Mouse (Mus musculus) embryonic facial prominence, embryonic 14.5 days (tissue): Measurements from ENCODE around the gene Apobec2. TPM values are rescaled to one million over a fixed set of nuclear protein-coding genes. Genes with fewer than 3 reads are reported as not detected.
A peak's percentile ranks its signal among the peaks of the same experiment; 100 is the strongest.

Experiments
- ATAC-seq: fragments of 200-750 bp; cut with Nextera tagmentation; 2 replicates; pipeline ENCODE4 v1.8.0; 2017; ENCODE audit warnings: low read depth, moderate number of reproducible peaks, moderate TSS enrichment
- DNase-seq: peaks from one replicate; pipeline ENCODE4 v3.0.0-alpha.2; 2015; ENCODE audit warnings: low spot score
- H3K27ac ChIP-seq: fragments of 300-500 bp; sonication (generic); replicated peaks from 2 replicates; pipeline ENCODE4 v1.5.1; 2014; ENCODE audit warnings: low read depth, mild to moderate bottlenecking, low read length, moderate library complexity
- H3K27me3 ChIP-seq: fragments of 300-500 bp; sonication (generic); replicated peaks from 2 replicates; pipeline ENCODE4 v1.6.1; 2014; ENCODE audit warnings: low read length; ENCODE audit not compliant: control insufficient read depth, insufficient read depth
- H3K36me3 ChIP-seq: fragments of 300-500 bp; sonication (generic); 2 replicates; pipeline ENCODE4 v1.6.1; 2014; ENCODE audit warnings: low read length, mixed read lengths; ENCODE audit not compliant: control insufficient read depth, insufficient read depth
- H3K4me1 ChIP-seq: fragments of 300-500 bp; sonication (generic); 2 replicates; pipeline ENCODE4 v1.6.1; 2014; ENCODE audit warnings: antibody characterized with exemption, low read length; ENCODE audit not compliant: control insufficient read depth, insufficient read depth
- H3K4me2 ChIP-seq: fragments of 300-500 bp; sonication (generic); 2 replicates; pipeline ENCODE4 v1.6.1; 2014; ENCODE audit warnings: low read depth, mild to moderate bottlenecking, low read length, moderate library complexity, mixed read lengths
- H3K4me3 ChIP-seq: fragments of 300-500 bp; sonication (generic); 2 replicates; pipeline ENCODE4 v1.5.1; 2014; ENCODE audit warnings: low read depth, mild to moderate bottlenecking, low read length
- H3K9ac ChIP-seq: fragments of 300-500 bp; sonication (generic); 2 replicates; pipeline ENCODE4 v1.6.1; 2014; ENCODE audit warnings: low read depth, mild to moderate bottlenecking, low read length, moderate library complexity, mixed read lengths
- H3K9me3 ChIP-seq: fragments of 300-500 bp; sonication (generic); 2 replicates; pipeline ENCODE4 v1.6.1; 2016; ENCODE audit warnings: low read length; ENCODE audit not compliant: control insufficient read depth
- WGBS: fragments of 180-500 bp; shearing (Covaris S2); extraction: QIAGEN DNeasy Blood & Tissue Kit; methylation state at CpG from one replicate; pipeline ENCODE4 v1.1.7; 2014; 5-methylcytosine and 5-hydroxymethylcytosine counted together
- polyA plus RNA-seq: library from polyadenylated mRNA; unstranded; fragments of >200 nt; fragmentation: Nextera tagmentation; extraction: Ambion mirVana; gene quantifications from 2 replicates; pipeline ENCODE4 v1.2.1, GENCODE M21; 2014

The Apobec2 gene
- polyA plus RNA-seq, 1 experiment from 2014 or later: 104 TPM

DNA sequence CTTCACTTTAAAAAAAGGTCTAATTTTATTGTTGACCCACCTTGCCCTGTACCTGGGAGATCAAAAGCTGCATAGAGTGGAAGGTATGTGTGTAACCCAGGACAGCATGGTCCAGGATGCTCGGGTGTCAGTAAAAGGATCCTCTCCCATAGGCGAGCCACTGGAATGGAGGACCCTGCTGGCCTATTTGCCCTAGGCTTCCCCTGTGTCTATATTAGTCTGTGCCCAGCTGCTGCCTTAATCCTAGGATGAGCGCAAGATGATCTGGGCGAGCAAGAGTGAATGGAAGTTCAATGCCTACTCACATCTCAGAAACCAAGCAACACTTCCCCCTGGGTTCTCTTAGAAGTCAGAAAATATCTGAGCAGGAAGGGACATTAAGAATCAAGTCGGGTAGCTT is 1.7 kb downstream of the Apobec2 start:
- Histone ChIP-seq H3K4me1 (peaks cover 18% of the 10 kb centered on the region), H3K27ac (0 out of 2 replicates have a peak overlapping the region, but pooled peaks have one; percentile 42), H3K4me2 (no peak overlapping the region), H3K36me3 (no peaks in the 10 kb centered on the region), H3K9me3 (no peaks in the 10 kb centered on the region), H3K27me3 (no peaks in the 10 kb centered on the region), H3K9ac (no peak overlapping the region), H3K4me3 (no peak overlapping the region)
- WGBS: 60% methylated on average over 5 of the region's 5 CpGs
- no peak for ATAC-seq
- DNase-seq: peak; percentile 34

DNA sequence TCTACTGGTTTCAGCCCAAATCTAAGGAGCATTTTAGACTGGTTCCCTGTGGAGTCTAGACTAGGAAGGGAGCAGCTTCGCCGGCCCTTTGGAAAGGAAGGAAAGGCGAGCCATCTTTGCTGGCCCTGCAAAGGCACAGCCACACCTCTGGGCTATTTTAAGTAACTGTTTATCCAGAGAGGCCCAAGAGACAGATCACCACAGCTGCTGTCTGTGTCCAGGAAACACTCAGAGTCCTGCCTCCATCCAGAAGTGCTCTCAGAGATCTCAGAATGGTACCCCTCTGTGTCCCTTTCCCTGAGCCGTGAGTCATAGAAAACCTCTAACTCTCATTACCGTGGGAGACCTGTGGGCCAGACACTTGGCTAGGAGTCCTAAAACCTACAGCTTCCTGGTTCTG is 2.3 kb downstream of the Apobec2 start:
- Histone ChIP-seq H3K36me3 (no peaks in the 10 kb centered on the region), H3K27ac (peak overlapping the region; percentile 42), H3K27me3 (no peaks in the 10 kb centered on the region), H3K4me3 (no peak overlapping the region), H3K9ac (no peak overlapping the region), H3K4me1 (peaks cover 19% of the 10 kb centered on the region), H3K4me2 (no peak overlapping the region), H3K9me3 (no peaks in the 10 kb centered on the region)
- peak; percentile 35; the same call in 1 of the 2 replicates for ATAC-seq
- 18% methylated on average over 5 of the region's 5 CpGs for WGBS
- peak; percentile 65 for DNase-seq

DNA sequence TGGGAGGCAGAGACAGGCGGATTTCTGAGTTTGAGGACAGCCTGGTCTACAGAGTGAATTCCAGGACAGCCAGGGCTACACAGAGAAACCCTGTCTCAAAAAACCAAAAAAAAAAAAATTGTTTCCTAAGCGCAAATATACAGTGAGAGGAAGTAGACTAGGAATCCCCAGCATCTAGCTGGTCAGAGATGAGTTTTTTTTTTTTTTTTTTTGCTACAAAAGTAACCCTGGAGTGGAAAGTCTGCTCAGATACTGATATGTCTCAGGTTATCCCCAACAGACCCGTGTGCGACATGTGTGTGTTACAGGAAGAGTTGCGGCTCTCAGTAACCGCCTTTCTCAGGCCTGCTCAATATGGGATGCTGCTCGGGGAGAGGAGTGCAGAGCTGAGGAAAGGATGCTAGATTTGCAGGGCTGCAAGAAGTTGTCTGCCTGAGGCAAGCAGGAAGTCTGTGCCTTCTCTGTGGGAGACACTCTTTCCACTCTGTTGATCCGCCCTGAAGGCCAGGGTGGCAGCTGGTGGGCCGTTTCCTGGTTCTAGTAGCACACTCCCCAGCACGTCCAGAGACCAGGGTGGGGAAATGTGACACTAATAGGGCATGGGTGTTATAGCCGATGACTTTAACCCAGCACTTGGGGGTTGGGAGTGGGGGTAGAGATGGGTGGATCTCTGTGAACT is 4.7 kb downstream of the Apobec2 start:
- 46% methylated on average over 11 of the region's 11 CpGs for WGBS
- H3K4me1 ChIP-seq: peaks cover 19% of the 10 kb centered on the region

GRCm38 (mm10) chr17:48426991-48427750 is 5.6 kb downstream of the Apobec2 start:
- peaks cover 19% of the 10 kb centered on the region for H3K4me1 ChIP-seq
- H3K4me2 ChIP-seq: no peak overlapping the region
- no peak overlapping the region for H3K4me3 ChIP-seq
- ATAC-seq (no peak), DNase-seq (no peak)
- H3K36me3 ChIP-seq: no peaks in the 10 kb centered on the region
- no peaks in the 10 kb centered on the region for H3K9me3 ChIP-seq
- 48% methylated on average over 13 of the region's 13 CpGs for WGBS
- H3K27me3 ChIP-seq: no peaks in the 10 kb centered on the region
- H3K27ac ChIP-seq: no peak overlapping the region
- H3K9ac ChIP-seq: peak overlapping the region; percentile 19; the same call in 1 of the 2 replicates

More for the DNA sequence above, 4.7 kb downstream of the Apobec2 start:
- DNase-seq: no peak
- Histone ChIP-seq H3K9ac (no peak overlapping the region), H3K9me3 (no peaks in the 10 kb centered on the region), H3K27ac (no peak overlapping the region; the same call in 1 of the 2 replicates), H3K4me2 (no peak overlapping the region), H3K4me3 (no peak overlapping the region), H3K27me3 (no peaks in the 10 kb centered on the region), H3K36me3 (no peaks in the 10 kb centered on the region)
- ATAC-seq: no peak

DNA sequence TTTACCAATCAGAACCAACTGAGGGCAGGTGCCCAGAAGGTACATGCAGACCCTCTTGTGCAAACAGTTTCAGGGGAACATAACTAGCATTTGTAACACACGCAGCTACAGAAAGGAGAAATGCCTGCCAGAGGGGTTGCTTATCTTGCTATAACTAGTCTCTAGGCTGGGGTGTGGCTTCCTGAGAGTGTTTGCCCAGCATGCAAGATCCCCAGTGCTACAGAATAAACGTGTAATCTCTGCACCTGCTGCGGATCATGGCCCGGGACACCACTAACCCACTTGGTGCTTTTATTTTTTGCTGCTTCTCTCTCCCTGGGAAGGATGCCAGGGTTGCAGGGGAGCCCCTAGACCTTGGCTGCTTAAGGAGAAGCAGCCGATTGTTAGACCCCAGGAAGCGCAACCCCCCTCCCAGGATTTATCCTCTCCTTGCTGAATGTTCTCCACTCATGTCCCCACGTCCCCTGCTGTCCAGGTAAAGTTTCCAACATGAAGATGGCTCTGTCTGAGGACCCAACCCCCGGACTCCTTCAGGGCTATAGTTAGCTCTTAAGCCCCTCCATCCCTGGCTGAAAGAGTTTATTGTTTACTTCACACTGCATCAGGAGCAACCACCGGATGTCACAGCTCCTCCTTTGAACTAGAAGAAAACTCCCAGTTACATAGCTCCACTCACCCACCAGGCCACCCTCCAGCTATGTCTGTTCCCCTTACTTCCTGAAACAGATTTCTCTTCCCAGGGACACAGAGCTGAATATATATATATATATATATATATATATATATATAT is 6.7 kb downstream of the Apobec2 start:
- WGBS: 32% methylated on average over 9 of the region's 9 CpGs

GRCm38 (mm10) chr17:48424237-48424636 is 8.5 kb downstream of the Apobec2 start:
- no peak for DNase-seq
- H3K36me3 ChIP-seq: no peaks in the 10 kb centered on the region
- H3K4me3 ChIP-seq: no peak overlapping the region
- peaks cover 16% of the 10 kb centered on the region for H3K4me1 ChIP-seq
- no peak overlapping the region for H3K27ac ChIP-seq
- H3K9ac ChIP-seq: no peak overlapping the region
- H3K4me2 ChIP-seq: no peak overlapping the region
- H3K9me3 ChIP-seq: no peaks in the 10 kb centered on the region
- ATAC-seq: no peak
- no peaks in the 10 kb centered on the region for H3K27me3 ChIP-seq
- WGBS: 78% methylated on average over 9 of the region's 9 CpGs

More for the DNA sequence above, 6.7 kb downstream of the Apobec2 start:
- Histone ChIP-seq H3K36me3 (no peaks in the 10 kb centered on the region), H3K4me3 (no peak overlapping the region), H3K9me3 (no peaks in the 10 kb centered on the region), H3K27ac (no peak overlapping the region), H3K27me3 (no peaks in the 10 kb centered on the region), H3K4me2 (no peak overlapping the region), H3K9ac (no peak overlapping the region), H3K4me1 (peaks cover 19% of the 10 kb centered on the region)
- peak; percentile 51 for DNase-seq
- no peak; the same call in 1 of the 2 replicates for ATAC-seq

- no peaks in the 10 kb centered on the region for H3K9me3 ChIP-seq
- H3K36me3 ChIP-seq: peaks cover 16% of the 10 kb centered on the region; the same call in 1 of the 2 replicates
- H3K4me3 ChIP-seq: no peak overlapping the region
- no peaks in the 10 kb centered on the region for H3K4me1 ChIP-seq
- ATAC-seq: no peak
- DNase-seq: no peak
- no peak overlapping the region for H3K9ac ChIP-seq
- no peaks in the 10 kb centered on the region for H3K27me3 ChIP-seq
- WGBS: 69% methylated on average over 2 of the region's 2 CpGs
- H3K4me2 ChIP-seq: no peak overlapping the region
- no peak overlapping the region for H3K27ac ChIP-seq
Observed at GRCm38 (mm10) chr17:48419571-48419970, 13.2 kb downstream of the Apobec2 start.

- DNase-seq (no peak), ATAC-seq (no peak)
- WGBS: 75% methylated on average over 1 of the region's 1 CpGs
- no peak overlapping the region for H3K4me3 ChIP-seq
- no peaks in the 10 kb centered on the region for H3K9me3 ChIP-seq
- H3K27me3 ChIP-seq: no peaks in the 10 kb centered on the region
- peaks cover 17% of the 10 kb centered on the region; the same call in 1 of the 2 replicates for H3K36me3 ChIP-seq
- no peak overlapping the region for H3K27ac ChIP-seq
- no peak overlapping the region for H3K4me2 ChIP-seq
- no peaks in the 10 kb centered on the region for H3K4me1 ChIP-seq
- H3K9ac ChIP-seq: no peak overlapping the region
Observed at GRCm38 (mm10) chr17:48418781-48419180, 13.9 kb downstream of the Apobec2 start.
